Mouse (Mus musculus) thymus, postnatal 0 days (tissue): Measurements from ENCODE around the gene Plod1. TPM values are rescaled to one million over a fixed set of nuclear protein-coding genes. Genes with fewer than 3 reads are reported as not detected.
"Not testable (repeated sequence)": the region's sequence is repeated elsewhere in the genome, so short reads cannot be mapped to it uniquely, and the experiment has no call there.

Experiments
- DNase-seq: peaks from one replicate; pipeline ENCODE4 v3.0.0-alpha.2; 2015; ENCODE audit warnings: low spot score
- polyA plus RNA-seq: library from polyadenylated mRNA; unstranded; fragments of >200 nt; fragmentation: Nextera tagmentation; extraction: Ambion mirVana; gene quantifications from 2 replicates; pipeline ENCODE4 v1.2.1, GENCODE M21; 2015

Gene Plod1
- polyA plus RNA-seq, 1 experiment from 2014 or later: 11.4 TPM

DNA sequence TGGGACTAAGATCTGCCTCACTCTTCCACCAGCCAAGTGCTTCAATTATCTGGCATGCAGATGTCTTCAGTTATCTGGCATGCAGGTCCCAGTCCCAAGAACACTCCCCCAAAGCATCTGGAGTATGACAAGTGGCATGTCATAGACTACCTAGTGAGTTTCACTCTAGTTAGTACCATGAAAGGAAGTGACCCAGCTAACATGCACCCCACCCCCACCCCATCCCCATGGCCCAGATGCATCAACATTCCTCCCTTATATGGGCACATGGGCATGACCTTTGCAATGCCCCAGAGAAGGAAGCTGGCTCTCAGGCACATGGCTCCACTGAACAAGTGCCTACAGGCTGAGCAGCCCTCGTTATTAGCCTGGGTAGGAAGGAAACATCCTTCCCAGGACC is 40.2 kb downstream of the Plod1 start:
- DNase-seq: no peak

DNA sequence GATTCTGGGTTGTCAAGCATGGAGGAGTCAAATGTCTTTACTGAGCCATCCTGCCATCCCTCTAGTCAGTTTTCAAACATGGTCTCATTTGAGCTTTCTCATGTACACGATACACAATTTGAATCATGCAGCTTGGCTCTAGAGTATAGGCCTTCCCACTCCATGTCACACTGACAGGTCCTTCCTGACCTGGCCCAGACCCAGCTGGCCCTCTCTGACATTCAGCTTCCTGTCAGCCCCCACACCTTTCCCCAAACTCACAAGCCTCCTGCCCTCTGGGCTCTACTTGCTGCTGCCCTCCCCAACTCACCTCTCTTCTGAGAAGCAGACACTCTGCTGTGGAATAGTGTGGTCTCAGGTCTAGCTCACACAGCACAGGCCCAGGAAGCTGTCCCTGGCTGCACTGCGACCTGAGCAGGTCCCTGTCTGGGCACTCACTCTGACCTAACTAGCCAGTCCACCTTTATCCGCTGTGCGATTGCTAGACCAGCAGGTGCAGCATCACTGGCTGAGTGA is 40.7 kb downstream of the Plod1 start:
- DNase-seq: no peak

DNA sequence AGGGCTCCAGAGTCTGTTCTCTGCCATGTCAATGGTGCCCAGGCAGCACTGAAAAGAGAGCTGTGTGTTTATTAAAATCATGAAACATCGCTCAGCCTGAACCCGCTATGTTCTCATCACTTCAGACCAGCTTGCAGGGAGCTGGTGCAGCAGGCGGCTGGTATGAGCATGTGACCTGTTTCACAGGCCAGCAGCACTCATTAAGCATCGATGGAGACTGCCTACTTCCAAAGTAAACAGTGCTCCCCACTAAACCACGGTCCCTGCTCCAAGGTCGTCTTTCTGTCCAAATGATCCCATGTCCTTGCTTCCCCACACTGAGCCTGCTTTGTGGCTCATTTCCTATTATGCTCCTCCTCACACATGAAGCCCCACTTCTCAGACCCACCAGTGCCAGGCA is 46.2 kb downstream of the Plod1 start:
- no peak for DNase-seq

DNA sequence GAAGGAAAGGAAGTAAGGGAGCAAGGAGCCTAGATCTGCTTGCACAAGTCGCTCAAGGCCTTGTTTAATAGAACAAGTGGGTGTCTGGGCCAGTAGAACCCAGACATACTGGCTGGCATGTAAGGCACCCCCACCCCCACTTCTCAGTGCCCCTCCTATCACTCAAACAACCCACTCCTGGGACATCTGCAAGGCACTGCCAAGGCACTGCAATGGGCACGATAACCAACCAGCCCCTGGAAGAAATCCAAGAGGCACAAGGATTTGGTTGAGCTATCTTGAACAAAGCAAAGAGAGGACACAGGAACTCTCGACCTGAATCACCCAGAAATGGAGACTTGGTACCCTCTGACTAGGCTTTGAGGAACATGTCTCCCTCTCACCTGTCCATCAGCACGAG is 48.3 kb downstream of the Plod1 start:
- no peak for DNase-seq

DNA sequence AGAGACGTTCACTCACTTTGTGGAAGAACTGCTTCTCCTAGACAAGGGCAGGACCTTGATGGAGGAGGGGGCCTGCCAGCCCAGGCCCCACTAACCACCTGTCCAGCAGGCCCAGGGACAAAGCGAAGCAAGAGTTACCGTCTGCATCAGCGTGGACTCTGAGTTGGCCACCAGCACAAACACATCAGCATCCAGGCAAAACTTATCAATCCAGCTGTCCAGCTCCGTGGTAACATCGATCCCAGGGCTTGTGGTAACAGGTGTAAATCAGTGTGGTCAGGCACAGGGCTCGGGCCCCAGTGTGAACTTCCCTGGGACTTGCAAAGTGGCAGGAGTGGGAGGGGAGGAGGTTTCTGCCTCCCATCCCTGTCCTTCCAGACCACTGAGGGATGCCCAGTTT is 49.3 kb downstream of the Plod1 start:
- DNase-seq: no peak

DNA sequence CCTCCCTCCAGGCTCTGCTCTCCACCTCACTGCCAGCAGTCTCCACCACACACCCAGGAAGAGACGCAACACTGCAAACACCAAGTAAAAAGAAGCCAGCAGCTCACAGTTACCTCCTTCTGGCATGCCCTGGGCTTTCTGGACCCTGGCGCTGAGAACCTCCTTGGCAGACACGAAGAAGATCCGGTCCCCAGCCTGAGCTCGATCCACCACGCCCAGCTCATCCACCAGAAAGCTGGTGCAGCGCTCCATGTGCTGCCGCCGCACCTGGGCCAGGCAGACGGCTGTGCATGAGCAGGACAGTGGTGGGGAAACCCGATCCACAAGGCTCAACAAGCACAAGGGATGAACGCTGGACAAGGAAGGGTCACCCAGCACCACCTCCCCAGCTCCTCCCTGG is 50.4 kb downstream of the Plod1 start:
- DNase-seq: no peak

DNA sequence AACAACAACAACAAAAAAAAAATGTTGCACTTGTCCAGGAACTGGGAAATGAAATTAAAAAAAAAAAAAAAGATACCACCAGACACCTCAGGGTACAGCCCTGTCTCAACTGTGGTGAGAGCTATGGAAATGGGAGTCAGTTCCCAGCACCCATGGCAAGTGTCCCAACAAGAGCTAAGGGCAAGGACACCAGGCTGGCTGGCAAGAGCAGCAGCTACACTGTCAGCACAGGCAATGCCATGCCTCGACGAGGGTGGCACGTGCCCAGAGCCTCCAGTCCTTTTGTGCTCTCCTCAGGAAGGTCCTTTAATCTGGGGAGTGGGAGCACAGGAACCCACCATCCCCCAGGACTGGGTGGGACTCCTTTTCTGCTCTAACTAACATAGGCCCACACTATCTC is 52.4 kb downstream of the Plod1 start:
- DNase-seq: no peak

DNA sequence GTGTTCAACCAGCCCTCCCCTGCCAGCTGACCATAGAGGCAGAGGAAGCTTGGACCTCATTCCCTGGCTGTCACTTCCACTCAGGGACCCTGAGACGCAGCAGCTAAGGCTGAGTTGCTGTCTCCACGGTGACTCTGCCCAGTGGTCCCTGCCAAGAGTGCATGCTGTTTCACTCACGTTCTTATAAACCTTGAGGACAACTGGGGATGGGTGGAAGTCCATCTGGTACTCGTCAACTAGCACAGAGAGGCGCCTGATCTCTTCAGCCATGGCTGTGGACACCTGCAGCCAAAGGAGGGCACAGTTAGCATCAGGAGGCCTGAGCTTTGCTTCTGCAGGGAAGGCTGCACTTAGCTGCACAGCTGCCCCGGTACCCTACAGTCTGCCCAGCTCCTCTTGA is 53.5 kb downstream of the Plod1 start:
- DNase-seq: no peak

DNA sequence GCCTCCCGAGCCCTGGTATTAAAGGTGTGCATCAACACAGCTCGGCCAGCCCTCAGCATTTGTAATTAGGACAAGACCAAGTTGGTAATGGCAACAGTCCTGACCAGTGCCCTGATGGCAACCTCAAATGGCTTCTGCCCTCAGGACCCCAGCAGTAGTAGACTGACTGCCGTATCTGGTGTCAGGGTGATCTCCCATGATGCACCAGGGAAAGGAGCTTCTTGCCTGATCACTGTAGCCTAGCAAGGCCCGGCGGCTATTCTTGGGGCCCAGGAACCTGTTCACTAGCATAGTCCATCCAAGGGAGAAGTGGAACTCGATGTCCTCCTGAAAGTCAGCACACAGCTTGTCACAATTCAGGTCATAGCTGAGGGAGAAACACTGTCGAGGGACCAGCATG is 54.8 kb downstream of the Plod1 start:
- DNase-seq: no peak

DNA sequence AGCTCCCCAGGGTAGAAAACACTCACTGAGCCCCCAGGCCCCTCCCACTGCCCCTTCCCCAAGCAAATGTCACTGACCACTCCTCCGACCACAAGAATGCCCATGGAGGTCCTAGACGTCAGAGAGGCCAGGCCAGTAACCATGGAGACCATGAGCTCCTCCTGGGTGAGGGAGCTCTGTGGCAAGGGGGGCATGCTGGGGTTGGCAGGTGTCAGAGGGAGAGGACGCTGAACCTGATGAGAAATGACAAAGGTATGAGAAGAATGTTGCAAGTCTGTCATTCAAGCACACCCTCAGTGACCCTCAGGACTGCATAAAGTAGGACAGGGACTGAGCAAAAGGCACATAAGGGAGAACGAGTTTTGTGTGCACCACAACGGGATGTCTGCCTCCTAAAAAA is 56.7 kb downstream of the Plod1 start:
- no peak for DNase-seq

DNA sequence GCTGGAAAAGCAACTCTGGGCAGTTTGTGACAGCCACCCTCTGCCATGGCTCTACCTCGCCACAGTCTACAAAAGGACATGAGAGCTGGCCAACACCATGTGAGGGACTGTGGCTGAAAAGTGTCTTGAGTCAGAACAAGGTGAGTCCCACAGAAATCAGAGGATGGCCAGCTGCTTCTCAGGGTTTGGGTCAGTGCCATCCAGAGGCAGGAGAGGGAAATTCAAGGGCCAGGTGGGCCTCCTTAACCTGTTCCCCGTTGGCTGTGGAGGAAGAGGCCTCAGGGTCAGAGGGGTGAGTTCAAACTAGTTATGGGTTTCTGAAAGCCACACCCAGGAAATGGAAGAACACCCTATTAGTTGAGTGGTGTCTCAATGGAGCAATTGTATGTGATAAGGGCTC is 57.1 kb downstream of the Plod1 start:
- no peak for DNase-seq

DNA sequence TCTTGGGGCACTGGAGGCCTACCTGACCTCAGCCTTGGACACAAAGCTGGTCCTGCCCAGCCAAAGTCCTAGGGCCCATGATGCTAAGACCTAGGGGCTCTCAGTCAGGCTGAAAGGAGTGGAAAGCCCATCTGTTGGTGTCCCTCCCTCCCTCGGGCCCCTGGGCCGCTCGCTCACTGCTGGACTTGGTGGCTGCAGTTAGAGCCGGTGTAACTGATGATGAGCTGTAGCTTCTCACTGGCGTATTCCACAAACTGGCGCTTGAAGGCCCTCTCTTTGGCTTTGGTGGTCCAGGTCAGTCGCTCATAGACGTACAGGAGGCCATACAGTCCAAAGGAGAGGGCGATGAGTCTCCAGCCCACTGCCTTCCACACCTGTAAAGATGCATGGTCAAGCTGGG is 58.0 kb downstream of the Plod1 start:
- DNase-seq: no peak

DNA sequence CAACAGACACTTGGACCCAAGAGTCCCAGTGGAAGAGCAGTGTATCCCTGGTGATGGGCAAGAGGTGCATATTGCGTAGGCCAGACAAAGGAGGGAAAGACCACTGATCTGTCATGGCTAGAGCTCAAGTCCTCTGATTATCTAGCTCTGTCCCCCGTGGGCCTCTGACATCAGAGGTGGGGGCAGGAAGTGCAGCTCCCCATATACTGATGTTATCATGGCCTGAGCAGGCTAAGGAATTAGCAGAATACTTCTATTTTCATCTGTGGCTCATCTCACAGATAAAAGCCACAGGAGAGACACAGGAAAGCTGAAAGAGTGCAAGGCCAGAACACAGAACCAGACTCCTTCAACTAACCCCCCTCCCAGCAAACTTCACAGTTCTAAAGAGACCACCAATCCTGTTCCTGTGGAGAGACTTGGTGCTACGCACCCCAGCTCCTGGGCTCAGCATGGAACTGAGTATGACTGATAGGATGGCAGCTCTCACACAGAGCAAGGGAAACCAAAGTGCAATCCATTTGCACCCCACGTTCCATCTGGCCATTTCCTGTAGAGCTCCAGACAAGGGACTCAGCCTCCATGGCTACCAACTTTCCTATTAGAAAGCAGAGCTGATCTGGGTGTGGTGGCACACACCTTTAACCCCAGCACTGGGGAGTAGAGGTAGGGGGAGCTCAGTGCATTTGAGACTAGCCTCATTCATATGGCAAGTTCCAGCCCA is 60.6 kb downstream of the Plod1 start:
- no peak for DNase-seq

DNA sequence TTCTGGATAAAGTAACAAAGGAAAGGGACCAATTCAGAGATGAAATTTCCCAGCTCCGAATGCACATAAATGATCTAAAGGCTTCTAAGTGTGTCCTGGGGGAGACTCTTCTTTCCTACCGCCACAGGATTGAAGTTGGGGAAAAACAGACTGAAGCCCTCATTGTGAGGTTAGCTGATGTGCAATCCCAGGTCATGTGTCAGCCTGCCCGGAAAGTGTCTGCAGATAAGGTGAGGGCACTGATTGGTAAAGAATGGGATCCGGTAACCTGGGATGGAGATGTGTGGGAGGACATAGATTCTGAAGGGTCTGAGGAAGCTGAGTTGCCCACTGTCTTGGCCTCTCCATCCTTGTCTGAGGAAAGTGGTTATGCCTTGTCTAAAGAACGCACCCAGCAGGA is 67.3 kb downstream of the Plod1 start:
- no peak for DNase-seq

DNA sequence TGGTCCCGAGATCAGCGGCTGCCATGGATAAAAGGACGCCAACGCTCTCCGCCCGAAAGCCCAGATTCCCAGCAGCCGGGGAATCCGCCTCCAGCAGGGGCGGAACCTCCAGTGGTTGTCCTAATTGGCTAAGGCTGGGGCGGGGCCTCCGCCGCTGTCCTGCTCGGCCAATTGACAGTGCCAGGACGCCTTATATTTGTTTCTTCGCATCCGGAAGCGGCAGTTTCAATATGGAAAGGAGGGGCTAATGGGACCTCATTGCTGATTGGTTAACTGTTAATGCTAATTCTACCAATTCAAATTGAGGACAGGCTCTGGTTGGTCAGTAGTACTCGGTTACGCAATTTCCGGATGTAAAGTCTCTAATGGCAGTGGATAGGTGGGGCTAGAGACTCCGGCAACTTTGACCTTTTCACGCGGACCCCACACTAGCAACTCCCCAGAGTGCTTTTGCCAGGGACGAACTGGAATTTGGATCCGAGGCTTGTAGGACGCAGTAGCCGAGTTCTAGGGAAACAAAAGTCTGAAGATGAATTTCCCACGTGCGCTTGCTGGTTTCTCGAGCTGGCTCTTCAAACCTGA is 68.0 kb downstream of the Plod1 start, which contains the start of the genes Miip and Fv1:
Gene Miip, minus strand, starts transcription at position 367 of the 582 bp plus-strand sequence.
Gene Fv1, plus strand, starts transcription at position 530 of the 582 bp plus-strand sequence.
- peak; percentile 94 for DNase-seq

DNA sequence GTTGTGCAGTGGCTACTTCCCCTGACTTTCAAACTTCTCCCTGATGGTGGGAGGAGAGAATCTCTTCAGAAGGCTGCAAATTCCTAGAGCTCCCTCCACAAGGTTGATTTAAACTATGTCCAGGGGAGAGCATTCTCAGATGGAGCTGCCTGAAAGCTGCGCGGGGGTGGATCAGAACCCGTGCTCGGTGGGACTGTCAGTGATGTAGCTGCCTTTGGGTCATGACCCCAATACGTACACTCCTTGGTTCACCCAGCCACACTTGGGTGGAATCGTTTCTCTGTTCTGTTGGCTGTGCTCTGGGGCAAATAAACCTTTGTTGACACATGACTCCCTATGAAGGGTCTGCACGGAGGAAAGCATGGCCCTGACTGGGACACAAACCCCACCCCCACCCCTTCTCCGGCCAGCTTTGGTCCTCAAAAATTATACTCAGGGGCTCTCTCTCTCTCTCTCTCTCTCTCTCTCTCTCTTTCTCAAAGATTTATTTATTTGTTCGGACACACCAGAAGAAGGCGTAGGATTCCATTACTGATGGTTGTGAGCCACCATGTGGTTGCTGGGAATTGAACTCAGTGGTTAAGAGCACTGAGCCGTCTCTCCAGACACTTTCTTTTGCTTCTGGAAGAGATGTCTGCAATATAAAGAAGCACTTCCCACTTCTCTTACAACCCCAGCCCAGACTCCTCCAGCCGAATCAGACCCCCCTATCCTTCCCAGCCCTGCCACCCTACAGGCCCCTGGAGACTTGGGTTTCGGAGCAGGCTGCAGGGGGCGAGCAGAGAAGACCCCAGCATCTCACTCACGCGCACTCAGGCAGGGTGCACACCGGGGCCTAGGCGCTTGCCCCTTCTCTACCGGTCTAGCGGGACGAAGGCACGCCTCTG is 68.8 kb downstream of the Plod1 start:
- no peak for DNase-seq

DNA sequence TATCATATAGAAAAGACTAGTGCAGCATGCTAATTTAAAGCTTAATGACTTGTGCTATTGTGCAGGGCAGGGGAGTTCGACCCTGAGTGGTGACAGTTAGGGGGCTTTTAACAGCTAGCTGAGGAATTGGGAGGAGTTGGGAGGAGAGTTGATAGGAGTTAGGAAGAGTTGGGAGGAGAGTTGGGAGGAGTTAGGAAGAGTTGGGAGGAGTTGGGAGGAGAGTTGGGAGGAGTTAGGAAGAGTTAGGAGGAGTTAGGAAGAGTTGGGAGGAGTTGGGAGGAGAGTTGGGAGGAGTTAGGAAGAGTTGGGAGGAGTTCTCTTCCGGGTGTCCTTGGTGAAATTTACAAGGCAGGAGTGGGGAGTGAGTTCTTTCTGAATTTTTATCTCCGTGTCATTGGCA is 69.8 kb downstream of the Plod1 start:
- DNase-seq: not testable (repeated sequence)

DNA sequence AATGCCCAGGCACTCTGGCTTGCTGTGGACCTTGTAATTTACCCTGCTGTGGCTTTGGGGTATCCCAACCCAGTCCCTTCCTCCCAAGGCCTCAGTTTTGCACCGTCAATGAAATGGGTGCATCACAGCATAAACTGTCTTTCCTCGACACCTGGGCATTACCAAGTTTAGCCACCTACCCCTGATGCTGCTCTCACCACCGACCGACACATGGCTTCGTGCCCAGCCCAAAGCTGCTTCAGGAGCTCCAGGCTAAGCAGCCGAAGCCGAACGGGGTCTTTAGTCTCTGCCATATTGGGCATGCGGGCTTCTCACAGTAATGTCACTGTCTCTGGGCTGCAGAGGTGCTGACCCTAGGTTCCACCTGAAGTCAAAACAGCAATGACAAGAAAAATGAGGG is 70.5 kb downstream of the Plod1 start:
- no peak for DNase-seq

DNA sequence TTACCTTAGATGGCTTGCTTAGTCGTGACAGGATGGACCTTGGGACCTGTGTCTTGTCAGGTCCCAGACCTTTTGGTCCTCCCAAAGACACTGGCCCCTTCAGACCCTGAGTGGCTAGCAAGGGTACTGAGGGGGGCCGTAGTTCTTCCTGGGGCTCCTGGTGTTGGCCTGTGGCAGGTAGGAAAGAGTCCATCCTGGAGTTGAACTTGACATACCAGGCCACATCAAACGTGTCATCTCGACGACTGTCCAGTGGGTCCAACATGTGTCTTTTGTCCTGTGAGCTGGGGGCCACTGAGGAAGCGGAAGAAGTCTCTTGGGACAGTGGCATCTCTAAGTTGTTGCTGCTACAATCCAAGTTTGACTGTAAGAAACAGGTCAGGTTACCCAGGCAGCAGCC is 70.9 kb downstream of the Plod1 start:
- DNase-seq: no peak

DNA sequence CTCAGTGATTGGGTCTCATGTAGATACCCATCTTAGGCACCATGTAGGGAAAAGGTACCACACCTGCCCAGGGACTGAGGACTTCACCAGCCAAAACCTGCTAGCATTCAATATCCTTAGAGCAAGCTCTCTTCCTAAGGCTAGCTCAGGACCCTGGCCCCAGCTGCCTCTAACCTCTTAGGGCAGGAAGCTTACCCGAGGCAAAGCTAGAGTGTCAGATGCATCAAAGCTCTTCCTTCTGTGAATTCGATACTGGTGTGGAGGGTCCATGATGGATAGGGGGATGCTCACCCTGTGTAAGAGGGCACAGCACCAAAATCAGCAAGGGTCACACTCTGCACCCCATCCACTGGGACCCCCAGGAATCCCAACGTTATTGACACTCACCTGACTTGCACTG is 74.5 kb downstream of the Plod1 start:
- DNase-seq: no peak
